In the genomic region with DNA sequence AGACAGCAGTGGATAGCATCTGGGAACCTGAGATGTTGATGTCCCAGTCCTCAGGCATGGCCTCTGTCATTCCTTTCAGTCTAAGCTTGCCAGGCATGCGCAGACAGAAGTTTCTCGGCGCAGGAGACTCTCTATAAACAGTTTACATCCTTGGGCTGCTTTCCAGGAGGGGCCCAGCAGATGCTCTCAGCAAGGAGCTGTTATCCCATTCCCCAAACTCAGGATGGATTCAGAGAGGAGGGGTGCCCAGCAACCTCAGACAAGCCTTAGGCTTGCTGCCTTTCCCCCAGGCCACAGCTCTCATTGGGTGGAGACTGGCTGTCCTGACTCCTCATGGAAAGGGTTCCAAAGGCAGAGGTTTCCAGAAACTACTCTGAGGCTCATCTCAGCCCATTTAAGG, we compare ENCODE assay signal across 15 mouse cellular contexts. TPM values are rescaled to one million over a fixed set of nuclear protein-coding genes. Genes with fewer than 3 reads are reported as not detected.
A peak's percentile ranks its signal among the peaks of the same experiment; 100 is the strongest.
DNase-seq lines count a peak whose midpoint lies in the region; ATAC-seq lines count a peak whose summit lies in the region.
"Had no signal": no experiment of that assay in that cellular context is flagged by ENCODE, and none has a peak within 500 bp of the region (broad histone marks: within the 10 kb centered on the region; RNA-seq: fewer than 3 reads in every experiment).

No protein-coding gene starts in this region.

- H3K36me3 ChIP-seq in embryonic facial prominence, embryonic 10.5 days (replicated peaks) = no peaks in the 10 kb centered on the region
- H3K36me3 ChIP-seq in embryonic facial prominence, embryonic 12.5 days = no peaks in the 10 kb centered on the region
- no peaks in the 10 kb centered on the region for H3K36me3 ChIP-seq in limb, embryonic 12.5 days
- H3K36me3 ChIP-seq: midbrain, embryonic 15.5 days had no signal

- ATAC-seq in embryonic facial prominence, embryonic 12.5 days (ENCODE audit: insufficient number of reproducible peaks, insufficient read depth, low FRiP score, low TSS enrichment) = no peak
- ATAC-seq in limb, embryonic 12.5 days (ENCODE audit: insufficient number of reproducible peaks, insufficient read depth, low FRiP score, low TSS enrichment, low read depth) = no peak
- ATAC-seq: CD4-positive, CD25-positive, alpha-beta regulatory T cell, adult 4 months; inflammation-experienced regulatory T-cells, adult 6 months; midbrain, embryonic 15.5 days had no signal

- no peak overlapping the region for H3K4me2 ChIP-seq in embryonic facial prominence, embryonic 12.5 days (replicated peaks)
- no peak overlapping the region for H3K4me2 ChIP-seq in limb, embryonic 12.5 days
- H3K4me2 ChIP-seq: midbrain, embryonic 15.5 days had no signal

- H3K9me3 ChIP-seq in embryonic facial prominence, embryonic 10.5 days = peaks cover 10% of the 10 kb centered on the region; the same call in 1 of the 2 replicates
- H3K9me3 ChIP-seq in embryonic facial prominence, embryonic 12.5 days = no peaks in the 10 kb centered on the region; the same call in 1 of the 2 replicates
- H3K9me3 ChIP-seq in limb, embryonic 12.5 days = peaks cover 4% of the 10 kb centered on the region; the same call in 1 of the 2 replicates
- H3K9me3 ChIP-seq: midbrain, embryonic 15.5 days had no signal

- no peak overlapping the region for H3K9ac ChIP-seq in embryonic facial prominence, embryonic 12.5 days
- no peak overlapping the region for H3K9ac ChIP-seq in limb, embryonic 12.5 days (replicated peaks)
- H3K9ac ChIP-seq: midbrain, embryonic 15.5 days had no signal

- DNase-seq in embryonic facial prominence, embryonic 10.5 days (ENCODE audit: low spot score) = no peak
- peak; percentile 68 for DNase-seq in lung, postnatal 36 days
- DNase-seq in retina, embryonic 14.5 days (ENCODE audit: low spot score) = no peak
- no peak for DNase-seq in Muller cell, postnatal 12 days (ENCODE audit: inconsistent ontology term)
- no peak for DNase-seq in frontal cortex, postnatal 25 days (ENCODE audit: low spot score in 2 of 2)
- DNase-seq: adrenal gland, postnatal 10 days; cerebellum, adult 9-10 months; gastrocnemius, postnatal 36 days; right cerebral cortex, postnatal 25 days had no signal

- 68% methylated on average over 3 of the region's 3 CpGs for WGBS in embryonic facial prominence, embryonic 10.5 days
- WGBS in embryonic facial prominence, embryonic 12.5 days = 72% methylated on average over 3 of the region's 3 CpGs
- WGBS in limb, embryonic 12.5 days = 36% methylated on average over 3 of the region's 3 CpGs

- no peaks in the 10 kb centered on the region for H3K27me3 ChIP-seq in embryonic facial prominence, embryonic 10.5 days (replicated peaks; ENCODE audit: low read depth, poor library complexity, severe bottlenecking)
- no peaks in the 10 kb centered on the region for H3K27me3 ChIP-seq in embryonic facial prominence, embryonic 12.5 days
- H3K27me3 ChIP-seq in limb, embryonic 12.5 days = no peaks in the 10 kb centered on the region
- H3K27me3 ChIP-seq: midbrain, embryonic 15.5 days had no signal

- H3K4me3 ChIP-seq in embryonic facial prominence, embryonic 10.5 days = no peak overlapping the region
- H3K4me3 ChIP-seq in embryonic facial prominence, embryonic 12.5 days = no peak overlapping the region
- no peak overlapping the region for H3K4me3 ChIP-seq in limb, embryonic 12.5 days (replicated peaks)
- H3K4me3 ChIP-seq: midbrain, embryonic 15.5 days had no signal

- H3K4me1 ChIP-seq in embryonic facial prominence, embryonic 10.5 days = peaks cover 48% of the 10 kb centered on the region
- H3K4me1 ChIP-seq in embryonic facial prominence, embryonic 12.5 days = peaks cover 33% of the 10 kb centered on the region
- peaks cover 38% of the 10 kb centered on the region for H3K4me1 ChIP-seq in limb, embryonic 12.5 days (replicated peaks)

- H3K27ac ChIP-seq in embryonic facial prominence, embryonic 10.5 days (replicated peaks) = 0 out of 2 replicates have a peak overlapping the region, but pooled peaks have one; percentile 7
- H3K27ac ChIP-seq in embryonic facial prominence, embryonic 12.5 days = 0 out of 2 replicates have a peak overlapping the region, but pooled peaks have one; percentile 11
- H3K27ac ChIP-seq in limb, embryonic 12.5 days = 0 out of 2 replicates have a peak overlapping the region, but pooled peaks have one; percentile 29
- H3K27ac ChIP-seq: macrophage; midbrain, embryonic 15.5 days had no signal

RNA-seq across cellular contexts. Expression of gene Traf3ip2, which starts 1.5 kb away (rescaled TPM):
- polyA plus RNA-seq in embryonic facial prominence, embryonic 10.5 days (2016; fragmentation: Nextera tagmentation; extraction: Ambion mirVana) = 12.9 and 14.8 TPM in 2 replicates
- polyA plus RNA-seq in embryonic facial prominence, embryonic 12.5 days (2016; fragmentation: Nextera tagmentation; extraction: Ambion mirVana) = 11.4 and 12.4 TPM in 2 replicates
- polyA plus RNA-seq in limb, embryonic 12.5 days (2016; fragmentation: Nextera tagmentation; extraction: Ambion mirVana) = 4.9 and 6.1 TPM in 2 replicates
